ENCODE assay signal across 23 mouse cellular contexts in the genomic region with DNA sequence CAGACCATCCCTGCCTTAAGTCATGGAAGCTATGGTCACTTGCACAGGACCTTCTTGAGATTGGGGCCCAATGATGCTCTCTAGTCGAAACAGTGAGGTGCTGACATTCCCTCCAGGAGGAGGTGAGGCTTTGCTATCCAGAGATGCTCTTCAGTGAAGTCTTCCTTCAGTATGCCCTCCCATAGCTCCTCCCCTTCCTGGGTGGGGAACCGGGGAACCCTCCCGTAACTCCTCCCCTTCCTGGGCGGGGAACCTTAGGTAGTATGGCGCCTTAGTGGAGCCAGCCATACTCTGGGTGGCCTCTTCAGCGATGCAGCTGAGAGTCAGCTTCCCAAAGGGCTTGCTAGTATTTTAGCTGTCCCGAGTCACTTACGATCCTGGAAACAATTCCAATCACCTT. TPM values are rescaled to one million over a fixed set of nuclear protein-coding genes. Genes with fewer than 3 reads are reported as not detected.
"Had no signal": no experiment of that assay in that cellular context is flagged by ENCODE, and none has a peak within 500 bp of the region (broad histone marks: within the 10 kb centered on the region; RNA-seq: fewer than 3 reads in every experiment).

No protein-coding gene starts in this region.

- H3K9me3 ChIP-seq: kidney, embryonic 15.5 days; limb, embryonic 12.5 days; limb, embryonic 15.5 days; lung, embryonic 15.5 days; midbrain, embryonic 13.5 days had no signal

- H3K9ac ChIP-seq: kidney, embryonic 15.5 days; limb, embryonic 12.5 days; limb, embryonic 15.5 days; liver, embryonic 14.5 days; liver, postnatal 0 days; lung, embryonic 15.5 days; midbrain, embryonic 13.5 days had no signal

- H3K4me1 ChIP-seq: limb, embryonic 15.5 days; lung, embryonic 15.5 days had no signal

- DNase-seq: kidney, adult 11 months; kidney, adult 8-10 months; kidney, postnatal 10 days; kidney, postnatal 36 days; left cerebral cortex, postnatal 4 days; liver, postnatal 0 days; lung, postnatal 10 days; lung, postnatal 36 days; thymus, adult 18-20 months; thymus, postnatal 36 days had no signal

- H3K27me3 ChIP-seq: kidney, embryonic 15.5 days; limb, embryonic 15.5 days had no signal

- H3K27ac ChIP-seq: kidney, embryonic 15.5 days; limb, embryonic 12.5 days; limb, embryonic 15.5 days; liver, embryonic 14.5 days; lung, embryonic 15.5 days; midbrain, embryonic 13.5 days had no signal

- ATAC-seq: liver, postnatal 0 days; midbrain, embryonic 13.5 days had no signal

- H3K36me3 ChIP-seq: kidney, embryonic 15.5 days; limb, embryonic 12.5 days; limb, embryonic 15.5 days; lung, embryonic 15.5 days; midbrain, embryonic 13.5 days had no signal

- H3K4me3 ChIP-seq: kidney, embryonic 15.5 days; limb, embryonic 12.5 days; limb, embryonic 15.5 days; lung, embryonic 15.5 days; midbrain, embryonic 13.5 days had no signal

RNA-seq across cellular contexts. Expression of a gene that starts 18.0 kb away (rescaled TPM):
- total RNA-seq: layer of hippocampus, postnatal 10 days had no signal
- polyA plus RNA-seq: limb, embryonic 15.5 days; liver, postnatal 0 days; spleen, adult 2 months; urinary bladder, adult 2 months had no signal

RNA-seq across cellular contexts. Expression of a gene that starts 50.8 kb away (rescaled TPM):
- total RNA-seq: layer of hippocampus, postnatal 10 days; left cerebral cortex, adult 8-10 months; left cerebral cortex, postnatal 4 days had no signal
- polyA plus RNA-seq: liver, embryonic 11.5 days; liver, postnatal 0 days; lung, embryonic 15.5 days; midbrain, postnatal 0 days; neural tube, embryonic 14.5 days; urinary bladder, adult 2 months had no signal
